Mouse (Mus musculus): ENCODE measurements around the gene Sdhaf2.
A peak's percentile ranks its signal among the peaks of the same experiment; 100 is the strongest.

The Sdhaf2 gene

GRCm38 (mm10) chr19:10496976-10497375, 29.0 kb downstream of the Sdhaf2 start:
- DNase-seq, result no peak

- no peak for DNase-seq
Observed at GRCm38 (mm10) chr19:10495670-10496069, 30.3 kb downstream of the Sdhaf2 start.

- peak in 1 of 2 experiments; percentile 72 for DNase-seq
Observed at GRCm38 (mm10) chr19:10486264-10486738, 39.6 kb downstream of the Sdhaf2 start.

GRCm38 (mm10) chr19:10482703-10483102, 43.2 kb downstream of the Sdhaf2 start, which contains the start of gene Ppp1r32:
Gene Ppp1r32, minus strand, starts transcription at chr19:10482928.
- peak in 1 of 2 experiments; percentile 14 for DNase-seq

- DNase-seq, result no peak
Observed at GRCm38 (mm10) chr19:10479541-10479940, 46.4 kb downstream of the Sdhaf2 start.

GRCm38 (mm10) chr19:10473779-10474178, 52.2 kb downstream of the Sdhaf2 start:
- DNase-seq, result no peak

GRCm38 (mm10) chr19:10472958-10473357, 53.0 kb downstream of the Sdhaf2 start:
- no peak for DNase-seq

- DNase-seq, result peak; percentile 39 to 72
Observed at GRCm38 (mm10) chr19:10469171-10469658, 56.7 kb downstream of the Sdhaf2 start.

- DNase-seq, result no peak
Observed at GRCm38 (mm10) chr19:10464427-10464826, 61.5 kb downstream of the Sdhaf2 start.

GRCm38 (mm10) chr19:10461584-10461983, 64.4 kb downstream of the Sdhaf2 start:
- no peak for DNase-seq

GRCm38 (mm10) chr19:10459907-10460306, 66.0 kb downstream of the Sdhaf2 start:
- DNase-seq, result no peak

GRCm38 (mm10) chr19:10458096-10458495, 67.8 kb downstream of the Sdhaf2 start:
- DNase-seq, result peak; percentile 53 to 68

- peak; percentile 71 to 82 for DNase-seq
Observed at GRCm38 (mm10) chr19:10457484-10457800, 68.5 kb downstream of the Sdhaf2 start.

- peak; percentile 80 to 85 for DNase-seq
Observed at GRCm38 (mm10) chr19:10456752-10457483, 69.0 kb downstream of the Sdhaf2 start, which contains the start of gene Lrrc10b. Gene Lrrc10b, minus strand, starts transcription at chr19:10457473.

- no peak for DNase-seq
Observed at GRCm38 (mm10) chr19:10455437-10455806, 70.5 kb downstream of the Sdhaf2 start.

- no peak for DNase-seq
Observed at GRCm38 (mm10) chr19:10454718-10455436, 71.1 kb downstream of the Sdhaf2 start.
